Mouse (Mus musculus) C3H10T1/2 (cell line): Measurements from ENCODE around the gene Gatd1. TPM values are rescaled to one million over a fixed set of nuclear protein-coding genes. Genes with fewer than 3 reads are reported as not detected.

Source experiments
- polyA plus RNA-seq, 2 experiments: library from polyadenylated mRNA; unstranded; fragments of >200 nt; fragmentation: generic; extraction: Trizol; gene quantifications; one replicate each; pipeline ENCODE4 v1.2.1; 2012; ENCODE audit warnings: missing spikeins in 2 of 2

Gene Gatd1
- polyA plus RNA-seq, result 10 to 100 TPM; 19.0 to 44.3 TPM

DNA sequence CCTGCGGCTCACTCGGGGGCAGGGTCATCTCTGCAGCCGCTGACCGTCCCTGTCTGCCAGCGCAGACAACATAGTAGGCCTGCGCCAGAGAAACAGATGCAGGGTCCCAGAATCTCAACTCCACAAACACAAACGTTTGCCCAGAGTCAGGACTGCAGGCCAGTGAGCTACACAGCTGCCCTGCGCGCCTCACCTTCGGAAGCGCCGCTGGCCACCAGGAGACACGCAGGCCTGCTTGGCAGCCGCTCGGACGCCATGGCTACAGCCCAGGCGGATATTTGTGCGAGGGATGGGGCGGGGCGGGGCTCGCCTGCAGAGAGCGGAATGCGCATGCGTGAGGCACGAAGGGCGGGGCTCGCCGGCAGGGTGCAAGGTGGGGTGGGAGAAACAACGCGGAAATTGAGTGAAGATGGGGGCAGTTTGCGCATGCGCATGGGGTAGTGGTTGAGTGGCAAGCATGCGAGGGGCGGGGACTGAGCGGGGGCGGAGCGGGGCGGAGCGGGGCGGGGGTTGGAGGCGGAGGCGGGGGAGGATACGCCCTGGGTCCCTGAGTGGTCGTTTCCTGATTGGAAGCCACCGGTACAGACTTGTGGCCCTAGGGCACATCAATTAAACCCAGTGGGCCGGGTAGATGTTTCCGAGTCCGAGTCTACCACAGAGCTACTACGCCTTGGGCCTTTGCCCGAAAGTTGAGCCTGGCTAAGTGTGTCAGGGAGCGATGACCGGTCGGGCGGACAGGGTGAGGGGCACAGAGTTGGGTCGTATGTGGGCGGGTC, at the start of gene Gatd1:
Gene Gatd1 (minus strand): TSS at position 328 of the 776 bp plus-strand sequence.

GRCm38 (mm10) chr7:141460391-141461113, 46.6 kb upstream of the Gatd1 start, which contains the start of gene Cracr2b:
Gene Cracr2b, plus strand, starts transcription at chr7:141461094.

DNA sequence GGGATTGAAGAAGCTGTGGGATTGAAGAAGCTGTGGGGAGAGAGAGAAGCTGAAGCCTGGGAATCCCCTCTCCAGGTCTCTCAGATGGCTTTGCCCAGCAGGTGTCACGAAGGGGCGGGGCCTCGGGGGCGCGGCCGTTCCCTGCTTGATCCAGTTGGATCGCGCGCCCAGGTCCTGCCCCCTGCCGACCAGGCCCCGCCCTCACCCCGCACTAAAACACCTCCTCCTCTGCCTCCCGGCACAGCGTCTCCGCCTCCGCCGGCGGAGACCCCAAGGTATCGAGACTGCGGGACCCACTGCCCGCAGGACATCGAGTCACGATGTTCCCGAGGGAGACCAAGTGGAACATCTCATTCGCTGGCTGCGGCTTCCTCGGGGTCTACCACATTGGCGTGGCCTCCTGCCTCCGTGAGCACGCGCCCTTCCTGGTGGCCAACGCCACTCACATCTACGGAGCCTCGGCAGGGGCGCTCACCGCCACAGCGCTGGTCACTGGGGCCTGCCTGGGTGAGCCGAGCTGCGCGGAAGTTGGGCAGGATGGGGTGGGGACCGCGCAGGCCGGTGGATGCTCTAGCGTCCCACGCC, 41.1 kb upstream of the Gatd1 start, which contains the start of gene Pnpla2:
Gene Pnpla2 (plus strand): TSS at position 232 of the 585 bp plus-strand sequence.

DNA sequence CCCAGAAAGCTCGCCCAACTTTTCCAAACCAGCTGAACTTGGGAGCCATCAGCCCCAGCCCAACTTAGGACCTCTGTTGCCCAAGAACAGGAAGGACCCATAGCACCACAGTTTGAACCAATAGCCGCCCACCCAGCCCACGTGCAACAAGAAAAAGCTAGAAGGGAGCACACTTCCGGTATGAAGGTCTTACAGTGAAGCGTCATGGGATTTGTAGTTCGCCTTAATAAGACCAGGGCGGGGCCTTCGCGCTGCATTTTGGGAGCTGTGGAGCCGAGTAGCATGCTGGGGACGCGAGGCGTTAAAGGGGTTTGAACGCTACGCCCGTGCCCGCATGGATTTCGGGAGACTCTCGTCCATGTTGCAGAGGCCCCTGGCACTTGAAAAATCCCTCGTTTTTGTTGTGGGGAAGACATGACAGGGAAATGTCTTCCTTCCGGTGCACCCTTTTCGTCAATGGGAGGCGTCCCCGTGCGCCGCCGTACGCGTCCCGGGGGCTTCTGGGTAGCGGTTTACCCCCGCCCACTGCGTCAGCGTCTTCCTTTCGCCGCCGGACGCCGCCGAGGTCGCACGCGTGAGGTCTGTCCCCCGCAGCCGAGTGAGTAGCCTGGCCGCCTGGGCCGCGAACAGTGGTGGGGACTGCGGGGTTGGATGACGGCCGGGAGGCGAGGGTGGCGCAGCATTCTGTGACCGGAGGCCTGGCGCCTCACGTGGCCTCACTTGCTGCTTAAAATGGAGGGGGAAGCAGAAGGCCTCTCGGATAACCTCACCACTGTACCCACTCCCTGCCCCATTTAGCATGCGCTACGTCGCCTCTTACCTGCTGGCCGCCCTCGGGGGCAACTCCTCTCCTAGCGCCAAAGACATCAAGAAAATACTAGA, 33.4 kb upstream of the Gatd1 start, which contains the start of gene Rplp2:
Gene Rplp2 (plus strand): TSS at position 261 of the 882 bp plus-strand sequence.

DNA sequence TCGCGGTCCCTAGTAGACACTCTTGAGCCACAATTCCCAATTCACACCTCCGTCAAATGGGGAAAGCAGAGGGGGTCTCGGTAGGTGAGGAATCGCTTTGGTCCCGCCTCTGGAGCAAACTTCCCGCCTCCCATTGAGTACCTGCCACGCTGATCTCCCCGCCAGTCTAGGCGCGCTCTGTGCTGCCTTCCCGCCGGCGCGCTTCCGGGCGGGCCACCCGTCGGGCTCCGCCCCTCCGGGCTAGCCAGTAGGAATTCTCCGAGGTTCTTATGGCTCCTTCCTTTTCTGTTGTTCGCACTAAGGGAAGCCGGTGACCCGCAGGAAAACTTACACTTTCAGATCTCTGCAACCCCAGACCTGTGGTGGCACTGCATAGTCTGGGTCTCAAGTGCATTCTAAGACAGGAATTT, 29.9 kb upstream of the Gatd1 start, which contains the start of gene Pidd1:
Gene Pidd1 (minus strand): TSS at position 198 of the 410 bp plus-strand sequence.

DNA sequence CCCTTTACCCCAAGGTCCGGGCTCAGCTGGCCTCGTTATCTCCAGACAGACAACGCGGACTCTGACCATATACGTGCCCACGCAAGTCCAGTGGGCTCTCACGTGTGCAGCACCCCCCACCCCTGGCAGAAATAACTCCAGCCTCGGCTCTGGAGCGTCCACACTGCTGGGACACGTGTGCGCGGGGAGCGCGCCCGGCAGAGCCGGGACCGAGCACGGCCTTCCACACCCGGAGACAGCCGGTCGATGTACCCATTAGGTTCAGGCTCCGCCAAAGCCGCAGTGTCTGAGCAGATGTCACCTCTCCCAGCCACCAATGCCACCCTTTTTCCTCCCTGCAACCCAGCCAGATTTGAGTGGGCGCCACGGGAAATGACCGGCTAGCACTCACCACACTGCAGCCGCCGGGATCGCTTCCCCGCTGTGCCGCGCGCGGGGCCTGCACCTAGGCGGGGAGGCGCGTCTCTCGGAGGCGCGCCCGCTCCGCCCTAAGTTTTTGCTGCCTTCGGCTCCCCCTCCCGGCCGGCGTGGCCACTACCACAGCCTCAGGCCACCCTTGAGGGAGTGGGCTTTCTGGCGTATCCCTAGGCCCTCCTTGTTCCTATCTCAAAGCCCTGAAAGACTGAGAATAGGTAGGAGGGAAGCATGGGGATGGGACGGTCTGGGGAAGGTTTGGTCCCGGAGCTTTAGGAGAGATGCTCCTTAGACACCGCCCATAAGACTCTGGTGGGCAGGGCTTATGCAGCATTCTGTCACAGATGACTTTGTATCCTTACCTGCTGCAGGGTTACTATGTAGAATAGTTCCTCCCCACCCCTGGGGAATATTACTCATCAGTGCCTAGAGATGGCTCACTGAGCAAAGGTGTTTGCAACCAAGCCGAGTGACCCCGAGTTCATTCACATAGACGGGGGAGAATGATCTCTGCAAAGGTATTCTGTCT, 23.5 kb upstream of the Gatd1 start, which contains the start of gene Slc25a22:
Gene Slc25a22 (minus strand): TSS at position 715 of the 943 bp plus-strand sequence.

DNA sequence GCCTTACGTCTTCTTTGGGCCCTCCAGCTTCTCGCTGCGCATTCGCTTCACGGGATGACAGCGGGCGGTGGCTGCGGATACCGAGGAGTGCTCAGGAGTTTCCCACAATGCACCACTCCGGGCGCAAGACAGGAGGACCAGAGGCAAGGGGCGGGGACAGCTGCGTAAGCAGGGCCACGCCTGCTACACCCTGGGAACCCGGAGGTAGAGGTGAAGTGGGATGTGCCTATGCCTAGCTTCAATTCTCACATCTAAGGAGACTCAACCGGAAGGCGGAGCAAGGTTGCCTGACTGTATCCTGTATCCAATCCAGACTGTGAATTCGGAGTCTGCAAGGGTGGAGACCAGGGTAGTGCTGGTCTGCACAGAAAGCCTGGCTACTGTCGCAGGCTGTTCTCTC, 15.4 kb upstream of the Gatd1 start, which contains the start of gene Cend1:
Gene Cend1 (minus strand): TSS at position 182 of the 400 bp plus-strand sequence.

GRCm38 (mm10) chr7:141391625-141392551, 22.0 kb downstream of the Gatd1 start, which contains the start of gene Taldo1:
Gene Taldo1, plus strand, starts transcription at chr7:141392199.

Other genes starting within 250 kb of the Gatd1 start
- gene Rnh1, start 241.3 kb downstream of the Gatd1 start, polyA plus RNA-seq, result 100 to 1,000 TPM; 241 to 367 TPM
- 100 to 1,000 TPM; 103 to 394 TPM for gene Hras, start 220.1 kb downstream of the Gatd1 start, polyA plus RNA-seq
- gene Lrrc56, start 220.0 kb downstream of the Gatd1 start, polyA plus RNA-seq, result 1 to 10 TPM; 1.1 to 9.3 TPM
- gene Lmntd2, start 200.1 kb downstream of the Gatd1 start, polyA plus RNA-seq, result under 1 TPM; 0.01 to 0.06 TPM
- gene Rassf7, start 198.3 kb downstream of the Gatd1 start, polyA plus RNA-seq, result 10 to 100 TPM; 18.3 to 22.5 TPM
- 10 to 100 TPM; 37.5 to 55.7 TPM for gene Phrf1, start 185.4 kb downstream of the Gatd1 start, polyA plus RNA-seq
- gene Irf7, start 147.7 kb downstream of the Gatd1 start, polyA plus RNA-seq, result 1 to 10 TPM in 1 of 2 experiments, under 1 TPM in 1; 0.70 to 6.4 TPM
- under 1 TPM in 1 of 2 experiments, not detected in 1; 0.04 TPM for gene Cdhr5, start 137.3 kb downstream of the Gatd1 start, polyA plus RNA-seq
- not detected for gene Sct, start 135.0 kb downstream of the Gatd1 start, polyA plus RNA-seq
- gene Drd4, start 122.1 kb downstream of the Gatd1 start, polyA plus RNA-seq, result under 1 TPM in 1 of 2 experiments, not detected in 1; 0.04 TPM
- 10 to 100 TPM; 21.2 to 45.8 TPM for gene Deaf1, start 86.4 kb downstream of the Gatd1 start, polyA plus RNA-seq
- gene Tmem80, start 86.4 kb downstream of the Gatd1 start, polyA plus RNA-seq, result 10 to 100 TPM; 27.0 to 32.8 TPM
- 1 to 10 TPM in 1 of 2 experiments, under 1 TPM in 1; 0.15 to 1.3 TPM for gene Eps8l2, start 75.3 kb downstream of the Gatd1 start, polyA plus RNA-seq
- 100 to 1,000 TPM; 168 to 274 TPM for gene Taldo1, start 21.9 kb downstream of the Gatd1 start, polyA plus RNA-seq
- gene Cend1, start 15.4 kb upstream of the Gatd1 start, polyA plus RNA-seq, result under 1 TPM in 1 of 2 experiments, not detected in 1; 0.02 TPM
- 10 to 100 TPM in 1 of 2 experiments, 1 to 10 TPM in 1; 5.8 to 13.9 TPM for gene Slc25a22, start 23.8 kb upstream of the Gatd1 start, polyA plus RNA-seq
- 1 to 10 TPM; 4.1 to 5.6 TPM for gene Pidd1, start 29.9 kb upstream of the Gatd1 start, polyA plus RNA-seq
- over 10,000 TPM in 1 of 2 experiments, 1,000 to 10,000 TPM in 1; 3,471 to 11,217 TPM for gene Rplp2, start 33.2 kb upstream of the Gatd1 start, polyA plus RNA-seq
- gene Pnpla2, start 41.1 kb upstream of the Gatd1 start, polyA plus RNA-seq, result 10 to 100 TPM; 28.5 to 35.1 TPM
- 1 to 10 TPM; 5.3 to 8.3 TPM for gene Cracr2b, start 47.0 kb upstream of the Gatd1 start, polyA plus RNA-seq
- gene Cd151, start 53.3 kb upstream of the Gatd1 start, polyA plus RNA-seq, result 100 to 1,000 TPM; 161 to 178 TPM
- 100 to 1,000 TPM in 1 of 2 experiments, 10 to 100 TPM in 1; 73.2 to 208 TPM for gene Polr2l, start 61.0 kb upstream of the Gatd1 start, polyA plus RNA-seq
- gene Tspan4, start 61.1 kb upstream of the Gatd1 start, polyA plus RNA-seq, result 100 to 1,000 TPM; 245 to 411 TPM
- 10 to 100 TPM; 21.6 to 42.3 TPM for gene Chid1, start 125.7 kb upstream of the Gatd1 start, polyA plus RNA-seq
- gene Ap2a2, start 148.0 kb upstream of the Gatd1 start, polyA plus RNA-seq, result 10 to 100 TPM; 41.6 to 67.1 TPM
- gene Muc6, start 241.2 kb upstream of the Gatd1 start, polyA plus RNA-seq, result under 1 TPM; 0.02 to 0.94 TPM